Mouse (Mus musculus) MEL-GATA-1-ER (cell line): ENCODE measurements around the gene Gm9195.

Experiments used
- DNase-seq: peaks from one replicate; pipeline ENCODE4 v3.0.0-alpha.2; 2012; ENCODE audit warnings: low read depth; ENCODE audit errors: extremely low read depth

The Gm9195 gene

GRCm38 (mm10) chr14:72442936-72443335 is 48.7 kb downstream of the Gm9195 start:
- DNase-seq: no peak

- DNase-seq: no peak
Measured at GRCm38 (mm10) chr14:72440929-72441328, 50.7 kb downstream of the Gm9195 start.

GRCm38 (mm10) chr14:72440436-72440835 is 51.2 kb downstream of the Gm9195 start:
- no peak for DNase-seq

- no peak for DNase-seq
Measured at GRCm38 (mm10) chr14:72438976-72439375, 52.7 kb downstream of the Gm9195 start.

- no peak for DNase-seq
Measured at GRCm38 (mm10) chr14:72389696-72390095, 101.9 kb downstream of the Gm9195 start.

GRCm38 (mm10) chr14:72389288-72389687 is 102.3 kb downstream of the Gm9195 start:
- no peak for DNase-seq

GRCm38 (mm10) chr14:72377224-72377623 is 114.4 kb downstream of the Gm9195 start:
- no peak for DNase-seq
